Mouse (Mus musculus) ES-Bruce4 (cell line): Measurements from ENCODE around the gene Mif. TPM values are rescaled to one million over a fixed set of nuclear protein-coding genes. Genes with fewer than 3 reads are reported as not detected.

Source experiments
- H3K27ac ChIP-seq: 2 replicates; pipeline ENCODE4 v1.5.1; 2012; ENCODE audit warnings: low read length, inconsistent platforms; ENCODE audit not compliant: insufficient read depth
- H3K27me3 ChIP-seq: 2 replicates; pipeline ENCODE4 v1.6.1; 2012; ENCODE audit warnings: mild to moderate bottlenecking, low read length, inconsistent platforms; ENCODE audit not compliant: control insufficient read depth, poor library complexity, insufficient read depth, severe bottlenecking
- H3K36me3 ChIP-seq: 2 replicates; pipeline ENCODE4 v1.6.1; 2012; ENCODE audit warnings: inconsistent platforms, mild to moderate bottlenecking, low read length, moderate library complexity; ENCODE audit not compliant: control insufficient read depth, poor library complexity, insufficient read depth, severe bottlenecking
- H3K4me1 ChIP-seq: one replicate; pipeline ENCODE4 v1.8.1; 2011; ENCODE audit warnings: low read length; ENCODE audit not compliant: control insufficient read depth, insufficient read depth
- H3K4me3 ChIP-seq: 2 replicates; pipeline ENCODE4 v1.5.1; 2011; ENCODE audit warnings: low read depth, mild to moderate bottlenecking, low read length
- H3K9ac ChIP-seq: 2 replicates; pipeline ENCODE4 v1.6.1; 2012; ENCODE audit warnings: low read depth, mild to moderate bottlenecking, inconsistent platforms; ENCODE audit not compliant: poor library complexity, severe bottlenecking
- H3K9me3 ChIP-seq: replicated peaks from 2 replicates; pipeline ENCODE4 v1.6.1; 2012; ENCODE audit warnings: mild to moderate bottlenecking, low read length, inconsistent platforms; ENCODE audit not compliant: control insufficient read depth, poor library complexity, insufficient read depth, severe bottlenecking
- CTCF ChIP-seq: IDR thresholded peaks from one replicate; pipeline ENCODE4 v1.8.1; 2011; ENCODE audit warnings: low read depth, low read length
- EP300 ChIP-seq: IDR thresholded peaks from 2 replicates; pipeline ENCODE4 v1.6.1; 2011; ENCODE audit warnings: low read depth, low read length; ENCODE audit not compliant: insufficient read depth
- POLR2A ChIP-seq: IDR thresholded peaks from one replicate; pipeline ENCODE4 v1.8.1; 2011; ENCODE audit warnings: low read length; ENCODE audit not compliant: insufficient read depth
- polyA plus RNA-seq: library from polyadenylated mRNA; stranded (reverse); fragments of >200 nt; gene quantifications from 2 replicates; pipeline ENCODE4 v1.2.4, GENCODE M21; 2011; ENCODE audit warnings: low read depth; ENCODE audit not compliant: missing spikeins, insufficient read depth, insufficient read length

Gene Mif
- polyA plus RNA-seq, 1 experiment, result 1,651 TPM

DNA sequence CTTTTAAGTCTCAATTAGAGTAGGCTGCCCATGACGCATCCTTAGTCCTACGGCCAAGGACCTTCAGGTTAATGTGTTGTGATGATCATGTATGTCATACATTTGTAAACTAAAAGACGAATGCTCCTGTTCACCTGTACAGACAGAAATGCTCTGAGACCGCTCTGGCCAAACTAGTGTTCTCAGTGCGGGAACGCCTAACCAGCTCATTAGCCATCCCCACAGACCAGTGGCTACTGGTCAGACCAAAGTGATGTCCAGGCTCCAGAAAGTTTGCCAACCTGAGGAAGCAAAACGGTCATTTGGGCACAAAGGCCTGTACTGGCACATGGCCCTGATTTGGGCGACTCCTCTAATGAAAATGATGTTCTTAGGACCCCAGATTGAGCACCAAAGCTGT is 24.7 kb upstream of the Mif start:
- no peaks in the 10 kb centered on the region for H3K27me3 ChIP-seq
- H3K9ac ChIP-seq, result no peak overlapping the region
- no peaks in the 10 kb centered on the region for H3K9me3 ChIP-seq
- H3K36me3 ChIP-seq, result no peaks in the 10 kb centered on the region
- H3K27ac ChIP-seq, result no peak overlapping the region
- peaks cover 2% of the 10 kb centered on the region for H3K4me1 ChIP-seq
- TF ChIP-seq POLR2A (no peak), EP300 (no peak), CTCF (no peak)
- H3K4me3 ChIP-seq, result no peak overlapping the region

GRCm38 (mm10) chr10:75883232-75883552 is 23.2 kb upstream of the Mif start:
- Histone ChIP-seq H3K4me3 (peak overlapping the region; percentile 47), H3K36me3 (no peaks in the 10 kb centered on the region), H3K4me1 (peaks cover 2% of the 10 kb centered on the region), H3K9me3 (no peaks in the 10 kb centered on the region), H3K27ac (peak overlapping the region; percentile 97), H3K27me3 (no peaks in the 10 kb centered on the region), H3K9ac (peak overlapping the region; percentile 82)
- no peak for TF ChIP-seq POLR2A
- TF ChIP-seq CTCF, result peak; percentile 62
- TF ChIP-seq EP300, result peak; percentile 36; the same call in 1 of the 2 replicates

- peak overlapping the region; percentile 47 for H3K4me3 ChIP-seq
- no peak for TF ChIP-seq EP300
- TF ChIP-seq CTCF, result no peak
- no peak for TF ChIP-seq POLR2A
- peak overlapping the region; percentile 97 for H3K27ac ChIP-seq
- H3K36me3 ChIP-seq, result no peaks in the 10 kb centered on the region
- H3K9ac ChIP-seq, result peak overlapping the region; percentile 82
- no peaks in the 10 kb centered on the region for H3K9me3 ChIP-seq
- peaks cover 2% of the 10 kb centered on the region for H3K4me1 ChIP-seq
- no peaks in the 10 kb centered on the region for H3K27me3 ChIP-seq
Measured at GRCm38 (mm10) chr10:75882433-75883231, 22.6 kb upstream of the Mif start.

DNA sequence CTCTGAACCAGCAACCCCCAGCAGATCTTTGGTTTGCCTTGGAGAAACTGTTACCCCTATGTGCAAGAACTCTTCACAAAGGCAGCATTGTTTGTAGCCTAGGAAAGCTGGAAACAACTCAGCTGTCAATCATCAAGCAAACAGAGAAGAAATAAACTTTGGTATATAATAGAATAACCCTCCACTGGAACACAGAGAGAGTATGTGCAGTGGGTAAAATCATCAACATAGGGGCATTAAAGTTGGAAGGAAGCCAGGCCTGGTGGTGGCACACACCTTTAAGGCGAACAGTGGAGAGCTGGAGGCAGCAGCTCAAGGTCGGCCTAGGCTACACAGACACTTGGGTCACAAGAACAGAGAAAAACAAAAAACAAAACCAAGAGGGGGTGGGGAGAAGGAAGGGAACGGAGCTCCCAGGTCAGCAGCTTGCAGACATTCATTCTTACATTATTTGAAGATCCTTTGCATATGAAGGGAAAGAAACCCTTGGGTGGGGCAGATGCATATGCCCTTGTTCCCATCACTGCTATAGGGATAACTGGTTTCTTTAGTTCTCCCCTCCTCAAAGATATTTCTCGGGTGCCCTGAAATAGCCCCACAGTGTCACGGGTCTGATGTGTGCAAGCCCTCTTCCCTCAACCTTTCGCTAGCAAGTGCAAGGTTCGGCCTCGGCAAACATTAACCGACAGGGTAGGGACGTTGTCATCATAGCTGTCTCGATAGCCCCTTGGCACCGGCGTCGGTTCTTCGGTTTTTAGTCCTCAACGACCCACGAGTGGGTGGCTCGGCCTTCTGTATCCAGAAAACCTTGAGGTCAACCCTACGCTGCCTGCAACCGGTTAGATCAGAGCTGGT is 21.8 kb upstream of the Mif start:
- no peaks in the 10 kb centered on the region for H3K27me3 ChIP-seq
- no peaks in the 10 kb centered on the region for H3K9me3 ChIP-seq
- H3K36me3 ChIP-seq, result no peaks in the 10 kb centered on the region
- TF ChIP-seq EP300, result peak; percentile 96
- no peak for TF ChIP-seq POLR2A
- peak overlapping the region; percentile 32 for H3K9ac ChIP-seq
- peaks cover 2% of the 10 kb centered on the region for H3K4me1 ChIP-seq
- peak overlapping the region; percentile 85 for H3K27ac ChIP-seq
- peak overlapping the region; percentile 22 for H3K4me3 ChIP-seq

DNA sequence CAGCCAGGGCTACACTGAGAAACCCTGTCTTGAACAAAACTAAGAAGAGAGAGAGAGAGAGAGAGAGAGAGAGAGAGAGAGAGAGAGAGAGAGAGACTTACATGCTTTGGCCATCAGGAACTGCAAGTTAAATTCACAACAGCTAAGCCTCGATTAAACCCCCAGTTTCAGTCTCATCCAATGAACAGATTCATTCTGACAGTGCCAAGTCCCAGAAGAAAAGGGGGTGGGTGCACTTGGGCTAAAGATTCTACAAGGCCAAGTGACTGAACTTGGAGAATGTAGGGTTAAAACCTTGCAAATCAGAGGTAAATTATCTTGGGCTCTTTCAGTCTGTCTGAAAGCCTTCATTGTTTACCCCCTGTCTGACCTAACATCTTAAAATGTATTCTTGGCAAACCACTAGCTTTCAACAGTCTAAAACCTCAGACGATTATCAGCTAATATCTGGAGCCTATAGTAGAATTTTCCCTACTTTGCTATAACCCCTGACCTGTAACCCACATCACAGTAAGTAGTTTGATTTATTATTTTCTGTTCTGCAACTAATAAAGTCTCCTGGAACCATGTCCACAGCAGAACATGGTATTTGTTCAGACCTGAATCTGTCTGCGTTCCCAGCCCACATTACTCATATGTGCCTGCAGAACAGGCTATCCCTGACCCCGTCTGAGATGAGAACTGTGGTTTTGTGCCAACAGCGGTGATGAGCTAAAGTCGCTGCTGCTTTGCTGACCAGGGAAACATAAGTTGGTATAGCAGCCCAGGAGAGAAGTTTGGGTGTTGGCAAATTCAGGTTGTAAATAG is 20.9 kb upstream of the Mif start:
- Histone ChIP-seq H3K9me3 (no peaks in the 10 kb centered on the region), H3K4me3 (0 out of 2 replicates have a peak overlapping the region, but pooled peaks have one; percentile 10), H3K9ac (peak overlapping the region; percentile 32; the same call in 1 of the 2 replicates), H3K36me3 (no peaks in the 10 kb centered on the region), H3K4me1 (peaks cover 2% of the 10 kb centered on the region), H3K27me3 (no peaks in the 10 kb centered on the region), H3K27ac (peak overlapping the region; percentile 85)
- TF ChIP-seq POLR2A (no peak), CTCF (no peak), EP300 (no peak)

DNA sequence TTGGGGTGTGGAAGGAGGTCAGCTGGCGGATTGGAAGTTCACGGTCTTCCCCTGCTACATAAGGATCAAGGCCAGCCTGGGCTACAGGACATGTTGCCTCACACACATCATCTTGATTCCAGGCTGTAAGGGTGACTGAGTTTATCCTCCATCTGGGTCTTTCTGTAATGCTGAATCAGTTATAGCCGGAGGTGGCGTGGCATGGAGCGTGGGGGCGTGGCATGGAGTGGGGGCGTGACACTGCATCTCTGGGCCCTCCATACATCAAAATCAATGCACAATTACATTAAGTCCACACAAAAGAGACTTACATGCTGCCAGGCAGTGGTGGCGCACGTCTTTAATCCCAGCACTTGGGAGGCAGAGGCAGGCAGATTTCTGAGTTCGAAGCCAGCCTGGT is 20.3 kb upstream of the Mif start:
- Histone ChIP-seq H3K4me3 (peak overlapping the region; percentile 77), H3K27ac (peak overlapping the region; percentile 49), H3K4me1 (peaks cover 3% of the 10 kb centered on the region), H3K36me3 (no peaks in the 10 kb centered on the region), H3K27me3 (no peaks in the 10 kb centered on the region), H3K9ac (peak overlapping the region; percentile 53), H3K9me3 (no peaks in the 10 kb centered on the region)
- TF ChIP-seq EP300 (peak; percentile 55; the same call in 1 of the 2 replicates), POLR2A (peak; percentile 28), CTCF (no peak)
